Mouse (Mus musculus) limb, embryonic 15.5 days (tissue): ENCODE measurements around the gene Stk19. TPM values are rescaled to one million over a fixed set of nuclear protein-coding genes. Genes with fewer than 3 reads are reported as not detected.

ENCODE experiments used
- ATAC-seq: fragments of 200-750 bp; cut with Nextera tagmentation; 2 replicates; pipeline ENCODE4 v1.8.0; 2017; ENCODE audit warnings: low read depth, moderate TSS enrichment; ENCODE audit not compliant: insufficient number of reproducible peaks, low FRiP score, low TSS enrichment
- H3K27ac ChIP-seq: fragments of 300-500 bp; sonication (generic); 2 replicates; pipeline ENCODE4 v1.5.1; 2015; ENCODE audit warnings: moderate library complexity, mild to moderate bottlenecking, inconsistent platforms
- H3K27me3 ChIP-seq: fragments of 300-500 bp; sonication (generic); 2 replicates; pipeline ENCODE4 v1.6.1; 2015; ENCODE audit warnings: inconsistent platforms
- H3K36me3 ChIP-seq: fragments of 300-500 bp; sonication (generic); 2 replicates; pipeline ENCODE4 v1.6.1; 2015; ENCODE audit warnings: inconsistent platforms
- H3K4me1 ChIP-seq: fragments of 300-500 bp; sonication (generic); 2 replicates; pipeline ENCODE4 v1.6.1; 2015; ENCODE audit warnings: inconsistent platforms
- H3K4me2 ChIP-seq: fragments of 300-500 bp; sonication (generic); 2 replicates; pipeline ENCODE4 v1.6.1; 2015; ENCODE audit warnings: mild to moderate bottlenecking, inconsistent platforms
- H3K4me3 ChIP-seq: fragments of 300-500 bp; sonication (generic); 2 replicates; pipeline ENCODE4 v1.5.1; 2015; ENCODE audit warnings: mild to moderate bottlenecking, inconsistent platforms
- H3K9ac ChIP-seq: fragments of 300-500 bp; sonication (generic); 2 replicates; pipeline ENCODE4 v1.6.1; 2015; ENCODE audit warnings: inconsistent platforms
- H3K9me3 ChIP-seq: fragments of 300-500 bp; sonication (generic); 2 replicates; pipeline ENCODE4 v1.6.1; 2016; ENCODE audit warnings: inconsistent platforms
- WGBS: fragments of 180-500 bp; shearing (Covaris S2); methylation state at CpG from one replicate; pipeline ENCODE4 v1.1.7; 2015; 5-methylcytosine and 5-hydroxymethylcytosine counted together
- microRNA-seq: library from miRNA; unstranded; fragments of <30 nt; microRNA quantifications from one replicate; pipeline ENCODE4, GENCODE M21; 2016
- polyA plus RNA-seq: library from polyadenylated mRNA; unstranded; fragments of >200 nt; fragmentation: Nextera tagmentation; extraction: Ambion mirVana; gene quantifications from 2 replicates; pipeline ENCODE4 v1.2.1, GENCODE M21; 2015

Gene Stk19
- polyA plus RNA-seq, 1 experiment from 2014 or later: 26.1 TPM

DNA sequence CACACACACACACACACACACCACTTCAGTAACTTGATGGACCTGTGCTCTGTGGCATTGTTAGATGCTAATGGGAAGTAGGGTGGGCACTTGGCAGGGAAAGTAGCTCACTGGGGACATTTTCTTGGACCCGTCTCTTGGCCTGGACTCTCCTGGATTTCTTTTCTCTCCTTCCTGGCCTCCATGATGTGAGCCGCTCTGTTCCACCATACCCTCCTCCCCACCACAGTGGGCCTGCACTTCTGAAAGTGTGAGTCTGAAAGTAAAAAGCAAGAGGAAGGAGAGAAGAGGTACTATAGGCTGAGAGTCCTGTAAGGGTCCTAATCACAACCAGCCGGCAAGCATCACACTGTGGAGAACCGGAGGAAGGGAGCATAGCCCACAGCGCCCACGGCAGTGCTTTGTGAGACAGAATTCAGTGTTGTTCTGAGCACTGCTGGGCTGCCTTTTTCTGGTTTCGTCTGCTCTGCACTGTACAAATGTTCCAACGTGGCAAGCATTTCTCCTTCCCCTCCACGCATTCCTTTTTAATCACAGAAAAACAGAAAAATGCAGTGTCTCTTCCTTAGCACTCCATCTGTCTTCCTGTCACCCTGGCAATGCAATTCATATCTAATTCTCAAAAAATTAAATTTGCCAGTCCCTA is 58.9 kb downstream of the Stk19 start:
- no peaks in the 10 kb centered on the region for H3K27me3 ChIP-seq
- H3K4me3 ChIP-seq: no peak overlapping the region
- H3K36me3 ChIP-seq: no peaks in the 10 kb centered on the region
- H3K27ac ChIP-seq: no peak overlapping the region
- no peak overlapping the region for H3K9ac ChIP-seq
- H3K9me3 ChIP-seq: peaks cover 10% of the 10 kb centered on the region; the same call in 1 of the 2 replicates
- whole genome bisulfite sequencing: 63% methylated on average over 9 of the region's 9 CpGs
- no peaks in the 10 kb centered on the region for H3K4me1 ChIP-seq
- H3K4me2 ChIP-seq: no peak overlapping the region
- no peak for ATAC-seq

Small RNAs within 50 kb of the gene (microRNA-seq; reads per million reads assigned to microRNA genes)
- gene Mir6970 (not detected), gene Mir6971 (0.82 reads per million), gene Mir6972 (not detected)

Other genes with a start within 250 kb of the Stk19 start
- gene Gpsm3, start 247.1 kb downstream of the Stk19 start, polyA plus RNA-seq: 7.2 and 10.1 TPM in 2 replicates
- 9.6 and 9.8 TPM in 2 replicates for gene Pbx2, start 245.7 kb downstream of the Stk19 start, polyA plus RNA-seq
- 2.0 and 2.5 TPM in 2 replicates for gene Ager, start 239.1 kb downstream of the Stk19 start, polyA plus RNA-seq
- gene Rnf5, start 233.3 kb downstream of the Stk19 start, polyA plus RNA-seq: 107 and 111 TPM in 2 replicates
- 45.8 and 50.6 TPM in 2 replicates for gene Agpat1, start 232.7 kb downstream of the Stk19 start, polyA plus RNA-seq
- 8.3 and 13.4 TPM in 2 replicates for gene Egfl8, start 221.0 kb downstream of the Stk19 start, polyA plus RNA-seq
- 26.8 and 29.9 TPM in 2 replicates for gene Ppt2, start 208.4 kb downstream of the Stk19 start, polyA plus RNA-seq
- gene Prrt1, start 207.4 kb downstream of the Stk19 start, polyA plus RNA-seq: 0.46 and 0.60 TPM in 2 replicates
- 15.5 and 17.1 TPM in 2 replicates for gene Fkbpl, start 192.2 kb downstream of the Stk19 start, polyA plus RNA-seq
- 85.4 and 88.3 TPM in 2 replicates for gene Atf6b, start 189.8 kb downstream of the Stk19 start, polyA plus RNA-seq
- 1.9 and 4.2 TPM in 2 replicates for gene Tnxb, start 166.4 kb downstream of the Stk19 start, polyA plus RNA-seq
- 1.5 and 3.3 TPM in 2 replicates for gene C4b, start 93.1 kb downstream of the Stk19 start, polyA plus RNA-seq
- 0.12 and 0.25 TPM in 2 replicates for gene Cyp21a1, start 32.4 kb downstream of the Stk19 start, polyA plus RNA-seq
- gene Dxo, start 74 bp upstream of the Stk19 start, polyA plus RNA-seq: 62.1 and 65.8 TPM in 2 replicates
- 47.2 and 47.4 TPM in 2 replicates for gene Skiv2l, start 13.3 kb upstream of the Stk19 start, polyA plus RNA-seq
- gene Nelfe, start 13.4 kb upstream of the Stk19 start, polyA plus RNA-seq: 90.1 and 96.4 TPM in 2 replicates
- gene Cfb, start 25.6 kb upstream of the Stk19 start, polyA plus RNA-seq: 2.8 and 3.6 TPM in 2 replicates
- 1.7 and 2.8 TPM in 2 replicates for gene Zbtb12, start 42.5 kb upstream of the Stk19 start, polyA plus RNA-seq
- not detected in 2 replicates for gene Gm20547, start 45.1 kb upstream of the Stk19 start, polyA plus RNA-seq
- 4.6 and 5.2 TPM in 2 replicates for gene C2, start 61.3 kb upstream of the Stk19 start, polyA plus RNA-seq
- 64.6 and 78.1 TPM in 2 replicates for gene Ehmt2, start 61.5 kb upstream of the Stk19 start, polyA plus RNA-seq
- gene Slc44a4, start 77.5 kb upstream of the Stk19 start, polyA plus RNA-seq: 0.17 TPM in 1 of 2 replicates, not detected in the other
- 20.1 and 20.5 TPM in 2 replicates for gene Neu1, start 94.3 kb upstream of the Stk19 start, polyA plus RNA-seq
- gene Hspa1b, start 122.3 kb upstream of the Stk19 start, polyA plus RNA-seq: 3.3 and 3.6 TPM in 2 replicates
- gene Gm20481, start 133.0 kb upstream of the Stk19 start, polyA plus RNA-seq: not detected in 2 replicates
- 31.7 and 32.0 TPM in 2 replicates for gene Hspa1a, start 135.2 kb upstream of the Stk19 start, polyA plus RNA-seq
- gene Hspa1l, start 135.8 kb upstream of the Stk19 start, polyA plus RNA-seq: 0.46 and 0.65 TPM in 2 replicates
- 143 and 159 TPM in 2 replicates for gene Lsm2, start 144.9 kb upstream of the Stk19 start, polyA plus RNA-seq
- gene Vars, start 164.0 kb upstream of the Stk19 start, polyA plus RNA-seq: 94.4 and 95.1 TPM in 2 replicates
- 0.18 and 0.20 TPM in 2 replicates for gene Vwa7, start 179.6 kb upstream of the Stk19 start, polyA plus RNA-seq
- gene Sapcd1, start 191.1 kb upstream of the Stk19 start, polyA plus RNA-seq: 8.9 and 9.4 TPM in 2 replicates
- 3.0 and 3.5 TPM in 2 replicates for gene Msh5, start 209.8 kb upstream of the Stk19 start, polyA plus RNA-seq
- 351 and 363 TPM in 2 replicates for gene Clic1, start 213.0 kb upstream of the Stk19 start, polyA plus RNA-seq
- gene Ddah2, start 222.1 kb upstream of the Stk19 start, polyA plus RNA-seq: 321 and 336 TPM in 2 replicates
- 181 and 203 TPM in 2 replicates for gene Ly6g6c, start 228.4 kb upstream of the Stk19 start, polyA plus RNA-seq
- gene Mpig6b, start 229.2 kb upstream of the Stk19 start, polyA plus RNA-seq: 1.0 and 1.4 TPM in 2 replicates
- 50.6 and 53.7 TPM in 2 replicates for gene Ly6g6e, start 240.0 kb upstream of the Stk19 start, polyA plus RNA-seq
- gene Ly6g6d, start 241.1 kb upstream of the Stk19 start, polyA plus RNA-seq: 1.1 and 2.4 TPM in 2 replicates
- gene Ly6g6f, start 248.7 kb upstream of the Stk19 start, polyA plus RNA-seq: 0.13 and 0.20 TPM in 2 replicates